Mouse (Mus musculus) midbrain, postnatal 0 days (tissue): ENCODE results near the gene Afg1l. TPM values are rescaled to one million over a fixed set of nuclear protein-coding genes. Genes with fewer than 3 reads are reported as not detected.

ENCODE experiments used
- ATAC-seq: fragments of 200-750 bp; cut with Nextera tagmentation; 2 replicates; pipeline ENCODE4 v1.8.0; 2017; ENCODE audit warnings: moderate number of reproducible peaks, mild to moderate bottlenecking, moderate TSS enrichment, moderate library complexity; ENCODE audit not compliant: low FRiP score
- DNase-seq: peaks from one replicate; pipeline ENCODE4 v3.0.0-alpha.2; 2015; ENCODE audit warnings: low spot score
- H3K27ac ChIP-seq: fragments of 300-500 bp; sonication (generic); 2 replicates; pipeline ENCODE4 v1.5.1; 2014; ENCODE audit warnings: low read depth, mild to moderate bottlenecking, low read length, mixed read lengths
- H3K27me3 ChIP-seq: fragments of 300-500 bp; sonication (generic); 2 replicates; pipeline ENCODE4 v1.6.1; 2014; ENCODE audit warnings: low read length, control low read depth, mixed read lengths; ENCODE audit not compliant: insufficient read depth
- H3K36me3 ChIP-seq: fragments of 300-500 bp; sonication (generic); 2 replicates; pipeline ENCODE4 v1.6.1; 2014; ENCODE audit warnings: low read length, control low read depth, mixed read lengths; ENCODE audit not compliant: insufficient read depth
- H3K4me1 ChIP-seq: fragments of 300-500 bp; sonication (generic); 2 replicates; pipeline ENCODE4 v1.6.1; 2014; ENCODE audit warnings: mild to moderate bottlenecking, control low read depth, antibody characterized with exemption, low read length, mixed read lengths; ENCODE audit not compliant: insufficient read depth
- H3K4me2 ChIP-seq: fragments of 300-500 bp; sonication (generic); 2 replicates; pipeline ENCODE4 v1.6.1; 2014; ENCODE audit warnings: low read depth, mild to moderate bottlenecking, low read length, mixed read lengths; ENCODE audit not compliant: poor library complexity, severe bottlenecking
- H3K4me3 ChIP-seq: fragments of 300-500 bp; sonication (generic); 2 replicates; pipeline ENCODE4 v1.5.1; 2014; ENCODE audit warnings: low read depth, mild to moderate bottlenecking, low read length, moderate library complexity
- H3K9ac ChIP-seq: fragments of 300-500 bp; sonication (generic); replicated peaks from 2 replicates; pipeline ENCODE4 v1.6.1; 2014; ENCODE audit warnings: mild to moderate bottlenecking, low read length, moderate library complexity, mixed read lengths; ENCODE audit not compliant: poor library complexity, severe bottlenecking
- H3K9me3 ChIP-seq: fragments of 300-500 bp; sonication (generic); 2 replicates; pipeline ENCODE4 v1.6.1; 2016; ENCODE audit warnings: low read length, control low read depth
- CTCF ChIP-seq: IDR thresholded peaks from 2 replicates; pipeline ENCODE4 v1.5.1; 2016; ENCODE audit warnings: antibody characterized with exemption, mild to moderate bottlenecking
- WGBS: fragments of 180-500 bp; shearing (Covaris S2); extraction: QIAGEN DNeasy Blood & Tissue Kit; methylation state at CpG from one replicate; pipeline ENCODE4 v1.1.7; 2014; 5-methylcytosine and 5-hydroxymethylcytosine counted together
- polyA plus RNA-seq: library from polyadenylated mRNA; unstranded; fragments of >200 nt; fragmentation: Nextera tagmentation; extraction: Ambion mirVana; gene quantifications from 2 replicates; pipeline ENCODE4 v1.2.1, GENCODE M21; 2015
- total RNA-seq: library from RNA; depleted of rRNA; stranded (reverse); fragments of >200 nt; gene quantifications from 2 replicates; pipeline ENCODE4 v1.2.3, GENCODE M21; 2014

The Afg1l gene
- total and polyA plus RNA-seq, 2 experiments from 2014 or later: 5.8 to 8.5 TPM

DNA sequence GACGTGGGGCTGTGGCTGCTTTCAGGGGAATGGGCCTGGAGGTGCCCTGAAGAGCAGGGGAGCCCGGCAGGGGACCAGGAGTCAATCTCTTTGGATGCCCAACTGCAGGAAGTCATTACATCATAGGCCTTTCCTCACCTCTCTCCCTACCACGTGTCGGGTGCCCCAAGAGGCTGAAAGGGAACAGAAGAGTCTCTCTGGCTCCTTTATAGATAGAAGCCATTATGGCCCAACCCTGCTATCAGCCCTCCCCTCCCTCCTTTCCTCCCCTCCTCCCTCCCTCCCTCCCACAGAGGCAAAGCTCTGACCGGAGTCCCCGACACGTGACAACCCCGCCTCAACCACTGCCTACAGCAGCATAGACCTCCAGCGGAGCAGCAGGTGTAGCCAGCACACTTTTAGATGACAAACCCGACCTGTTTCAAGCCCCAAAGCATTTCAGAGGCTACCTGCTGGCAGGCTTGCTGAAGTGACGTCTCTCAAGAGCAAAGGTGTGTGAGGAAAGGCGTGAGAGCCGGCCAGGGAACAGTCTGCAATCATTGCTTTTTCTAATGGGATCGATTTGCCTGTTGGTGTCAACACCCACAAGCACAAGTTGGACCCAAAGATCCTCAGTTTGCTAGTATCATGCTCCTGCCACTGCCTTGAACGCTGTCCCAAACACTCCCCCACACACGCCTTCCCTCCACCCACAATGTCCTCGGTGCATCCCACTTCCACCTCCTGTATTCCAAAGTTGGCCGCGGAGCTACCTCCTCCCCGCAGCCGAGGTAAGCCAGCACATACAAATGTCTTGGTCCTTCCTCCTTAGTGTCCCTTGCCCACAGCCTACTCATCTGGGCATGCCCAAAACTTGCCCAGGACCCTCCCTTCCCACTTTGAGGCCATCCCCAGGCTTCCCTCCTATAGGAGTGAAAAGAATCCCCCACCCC is 204.3 kb downstream of the Afg1l start:
- 14% methylated on average over 21 of the region's 21 CpGs for WGBS
- no peak for TF ChIP-seq CTCF
- Histone ChIP-seq H3K9ac (peak overlapping the region; percentile 69), H3K4me3 (peak overlapping the region; percentile 82), H3K36me3 (no peaks in the 10 kb centered on the region), H3K27ac (no peak overlapping the region), H3K9me3 (no peaks in the 10 kb centered on the region), H3K4me2 (peak overlapping the region; percentile 98), H3K27me3 (no peaks in the 10 kb centered on the region), H3K4me1 (peaks cover 6% of the 10 kb centered on the region; the same call in 1 of the 2 replicates)
- no peak for ATAC-seq
- DNase-seq: no peak

DNA sequence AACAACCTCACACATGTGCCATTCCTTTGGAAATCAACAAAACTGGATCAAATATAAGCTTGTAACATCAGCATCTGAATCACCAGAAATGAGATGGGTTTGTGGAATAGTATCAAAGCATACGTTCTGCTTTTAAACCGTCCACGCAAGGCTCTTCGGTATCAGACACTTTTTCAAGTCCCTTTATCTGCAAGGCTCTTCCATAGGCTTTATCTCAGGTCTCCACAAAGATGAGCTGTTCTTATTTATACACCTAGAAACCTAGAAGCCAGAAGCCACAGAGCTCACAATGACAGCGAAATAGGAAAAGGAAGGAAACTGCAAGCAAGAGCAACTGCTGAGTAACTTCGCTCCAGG is 205.0 kb downstream of the Afg1l start:
- Histone ChIP-seq H3K36me3 (no peaks in the 10 kb centered on the region), H3K4me3 (peak overlapping the region; percentile 82), H3K4me1 (peaks cover 6% of the 10 kb centered on the region; the same call in 1 of the 2 replicates), H3K9me3 (no peaks in the 10 kb centered on the region), H3K27me3 (no peaks in the 10 kb centered on the region), H3K9ac (no peak overlapping the region), H3K27ac (no peak overlapping the region), H3K4me2 (peak overlapping the region; percentile 98)
- ATAC-seq (no peak), DNase-seq (no peak)
- WGBS: 78% methylated on average over 6 of the region's 6 CpGs
- no peak for TF ChIP-seq CTCF

DNA sequence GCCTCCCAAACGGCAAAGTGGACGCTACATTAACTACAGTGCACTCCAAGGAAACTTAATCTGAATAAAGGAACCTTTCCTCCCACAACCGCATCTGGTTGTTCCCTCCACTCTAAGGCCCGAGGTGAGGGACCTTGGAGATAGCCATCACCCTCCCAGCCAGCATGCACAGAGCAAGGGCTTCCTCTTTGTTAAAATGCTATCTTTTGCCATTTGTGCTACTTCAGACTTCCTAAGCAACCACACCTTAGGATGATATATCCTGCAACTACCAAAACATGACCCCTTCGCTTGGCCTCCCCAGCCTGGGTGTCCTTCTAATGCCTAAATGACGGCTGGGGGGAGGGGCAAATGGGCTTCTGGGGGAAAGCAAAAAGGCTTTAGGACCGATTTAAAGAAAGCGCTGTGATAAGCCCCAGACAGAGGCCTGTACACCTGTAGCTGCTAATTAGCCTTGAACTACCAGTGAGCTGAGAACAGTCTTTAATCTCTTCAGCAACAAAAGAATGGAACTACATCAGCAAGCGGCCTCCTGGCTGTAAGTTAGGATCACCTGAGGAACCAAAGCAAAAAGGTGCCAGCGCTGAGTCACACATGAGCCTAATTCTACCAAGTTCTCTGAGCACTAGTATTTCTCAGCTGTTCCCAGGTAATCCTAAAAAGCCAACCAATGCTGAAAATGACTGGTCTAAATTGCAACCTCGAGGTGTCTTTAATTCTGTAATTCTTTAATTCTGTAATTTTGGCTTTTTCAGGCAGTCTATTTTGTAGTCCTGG is 206.7 kb downstream of the Afg1l start:
- H3K4me2 ChIP-seq: no peak overlapping the region
- no peak for TF ChIP-seq CTCF
- 71% methylated on average over 11 of the region's 11 CpGs for WGBS

DNA sequence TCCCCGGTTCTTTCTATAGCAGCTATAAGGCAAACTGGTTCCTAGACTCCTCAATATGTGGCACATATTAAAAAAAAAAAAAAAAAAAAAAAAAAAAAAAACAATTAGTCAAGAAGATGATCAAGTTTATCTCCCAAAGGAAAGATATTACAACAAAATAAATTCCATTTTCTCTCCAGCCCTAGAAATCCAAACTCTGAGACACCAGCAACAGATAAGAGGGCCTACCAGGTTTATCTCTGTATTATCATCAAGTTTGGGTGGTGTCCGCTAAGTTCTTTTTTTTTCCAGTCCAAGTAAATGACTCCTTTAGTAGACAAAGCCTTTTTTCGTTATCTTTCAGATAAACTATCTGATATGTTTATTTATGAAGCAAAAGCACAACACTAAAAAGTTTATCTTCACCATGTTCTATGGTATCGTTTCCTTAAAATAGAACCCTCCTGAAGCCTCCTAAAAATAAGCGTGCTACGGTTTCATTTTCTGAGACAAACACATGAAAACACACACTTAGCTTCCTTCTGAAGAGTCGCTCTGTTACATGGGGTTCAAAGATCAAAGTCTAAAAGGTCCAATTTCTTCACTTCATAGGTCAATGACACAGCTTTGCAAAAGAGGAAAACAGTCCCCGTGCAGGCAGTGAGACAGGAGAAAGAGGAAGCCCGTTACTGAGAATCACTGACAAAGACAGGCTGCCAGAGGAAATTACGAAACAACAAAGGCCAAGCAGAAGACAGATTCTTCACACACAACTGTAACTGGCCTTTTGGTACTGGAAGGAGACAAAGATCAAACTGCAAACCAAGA is 207.9 kb downstream of the Afg1l start:
- Histone ChIP-seq H3K27ac (no peak overlapping the region), H3K4me3 (no peak overlapping the region), H3K36me3 (peaks cover 9% of the 10 kb centered on the region), H3K9ac (no peak overlapping the region), H3K4me2 (no peak overlapping the region), H3K9me3 (no peaks in the 10 kb centered on the region), H3K27me3 (no peaks in the 10 kb centered on the region), H3K4me1 (peaks cover 6% of the 10 kb centered on the region; the same call in 1 of the 2 replicates)
- ATAC-seq (no peak), DNase-seq (no peak)
- no peak for TF ChIP-seq CTCF
- 72% methylated on average over 10 of the region's 10 CpGs for WGBS

More for the DNA sequence above, 206.7 kb downstream of the Afg1l start:
- peaks cover 2% of the 10 kb centered on the region; the same call in 1 of the 2 replicates for H3K36me3 ChIP-seq
- no peaks in the 10 kb centered on the region for H3K9me3 ChIP-seq
- H3K27me3 ChIP-seq: no peaks in the 10 kb centered on the region
- DNase-seq: no peak
- peaks cover 6% of the 10 kb centered on the region; the same call in 1 of the 2 replicates for H3K4me1 ChIP-seq
- no peak overlapping the region for H3K9ac ChIP-seq
- no peak overlapping the region for H3K4me3 ChIP-seq
- ATAC-seq: no peak
- H3K27ac ChIP-seq: no peak overlapping the region

DNA sequence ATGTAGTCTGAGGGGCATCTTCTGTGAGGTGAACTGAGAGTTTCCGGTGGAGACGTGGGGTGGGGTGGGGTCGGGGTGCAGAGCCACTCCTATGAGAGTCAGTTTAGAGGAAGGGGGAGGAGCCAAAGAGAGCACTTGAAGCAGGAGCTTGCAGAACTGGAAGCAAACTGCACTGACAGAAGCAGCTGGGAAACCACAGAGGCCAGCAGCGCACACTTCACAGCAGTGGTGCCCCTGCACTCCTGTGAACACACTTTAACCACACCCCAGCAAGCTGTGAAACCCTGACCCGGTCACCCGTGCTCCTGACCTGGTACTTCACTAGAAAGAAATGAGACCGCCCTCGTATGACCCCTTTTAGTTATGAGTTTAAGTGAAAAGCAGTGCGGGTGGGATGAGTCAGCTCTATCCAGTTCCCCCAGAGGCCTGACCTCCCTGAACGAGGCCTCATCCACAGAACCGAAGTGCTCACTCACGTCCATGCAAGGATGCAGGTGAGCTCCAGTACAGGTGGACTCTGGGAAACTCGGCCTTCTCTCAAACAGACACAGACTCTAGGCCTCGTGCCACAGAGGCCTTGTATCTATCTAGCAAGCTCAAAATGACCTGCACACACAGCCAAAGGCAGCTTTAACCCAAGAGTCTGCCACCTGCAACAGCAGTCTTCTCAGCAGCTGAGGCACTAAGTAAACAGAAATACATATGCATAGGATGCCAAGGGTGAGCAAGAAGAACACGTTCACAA is 208.9 kb downstream of the Afg1l start:
- peaks cover 5% of the 10 kb centered on the region; the same call in 1 of the 2 replicates for H3K4me1 ChIP-seq
- H3K4me2 ChIP-seq: no peak overlapping the region
- peaks cover 14% of the 10 kb centered on the region for H3K36me3 ChIP-seq
- WGBS: 73% methylated on average over 15 of the region's 15 CpGs
- no peak for ATAC-seq
- no peaks in the 10 kb centered on the region for H3K9me3 ChIP-seq
- TF ChIP-seq CTCF: no peak
- H3K9ac ChIP-seq: no peak overlapping the region
- no peak overlapping the region for H3K4me3 ChIP-seq
- H3K27ac ChIP-seq: no peak overlapping the region
- no peak for DNase-seq
- no peaks in the 10 kb centered on the region for H3K27me3 ChIP-seq
